Mouse (Mus musculus) hindbrain, postnatal 0 days (tissue): ENCODE results near the gene Abcc12. TPM values are rescaled to one million over a fixed set of nuclear protein-coding genes. Genes with fewer than 3 reads are reported as not detected.

Experiments
- ATAC-seq: fragments of 200-750 bp; cut with Nextera tagmentation; 2 replicates; pipeline ENCODE4 v1.8.0; 2017; ENCODE audit warnings: mild to moderate bottlenecking, moderate TSS enrichment, moderate library complexity
- DNase-seq: peaks from one replicate; pipeline ENCODE4 v3.0.0-alpha.2; 2015; ENCODE audit warnings: low spot score
- H3K27ac ChIP-seq: fragments of 300-500 bp; sonication (generic); 2 replicates; pipeline ENCODE4 v1.5.1; 2014; ENCODE audit warnings: mild to moderate bottlenecking
- H3K27me3 ChIP-seq: fragments of 300-500 bp; sonication (generic); 2 replicates; pipeline ENCODE4 v1.6.1; 2014; ENCODE audit warnings: low read length, mixed read lengths; ENCODE audit not compliant: insufficient read depth
- H3K36me3 ChIP-seq: fragments of 300-500 bp; sonication (generic); 2 replicates; pipeline ENCODE4 v1.6.1; 2014; ENCODE audit warnings: low read length, mixed read lengths; ENCODE audit not compliant: insufficient read depth
- H3K4me1 ChIP-seq: fragments of 300-500 bp; sonication (generic); 2 replicates; pipeline ENCODE4 v1.6.1; 2014; ENCODE audit warnings: antibody characterized with exemption, low read length, mixed read lengths; ENCODE audit not compliant: insufficient read depth
- H3K4me2 ChIP-seq: fragments of 300-500 bp; sonication (generic); 2 replicates; pipeline ENCODE4 v1.6.1; 2014; ENCODE audit warnings: low read depth, mild to moderate bottlenecking, low read length, moderate library complexity, mixed read lengths
- H3K4me3 ChIP-seq: fragments of 300-500 bp; sonication (generic); 2 replicates; pipeline ENCODE4 v1.5.1; 2014; ENCODE audit warnings: low read length
- H3K9ac ChIP-seq: fragments of 300-500 bp; sonication (generic); replicated peaks from 2 replicates; pipeline ENCODE4 v1.6.1; 2014; ENCODE audit warnings: mild to moderate bottlenecking, low read length, moderate library complexity, mixed read lengths
- H3K9me3 ChIP-seq: fragments of 300-500 bp; sonication (generic); 2 replicates; pipeline ENCODE4 v1.6.1; 2016; ENCODE audit warnings: low read length, mixed read lengths
- CTCF ChIP-seq: IDR thresholded peaks from 2 replicates; pipeline ENCODE4 v1.5.1; 2016; ENCODE audit warnings: antibody characterized with exemption, control low read depth, low read depth
- WGBS: fragments of 180-500 bp; shearing (Covaris S2); extraction: QIAGEN DNeasy Blood & Tissue Kit; methylation state at CpG from one replicate; pipeline ENCODE4 v1.1.7; 2014; 5-methylcytosine and 5-hydroxymethylcytosine counted together
- microRNA-seq, 2 experiments: library from miRNA; unstranded; fragments of <30 nt; microRNA quantifications; one replicate each; pipeline ENCODE4; 2016
- polyA plus RNA-seq: library from polyadenylated mRNA; unstranded; fragments of >200 nt; fragmentation: Nextera tagmentation; extraction: Ambion mirVana; gene quantifications from 2 replicates; pipeline ENCODE4 v1.2.1, GENCODE M21; 2015
- total RNA-seq: library from RNA; depleted of rRNA; stranded (reverse); fragments of >200 nt; gene quantifications from 2 replicates; pipeline ENCODE4 v1.2.3, GENCODE M21; 2014; rRNA removed

The Abcc12 gene
- total and polyA plus RNA-seq, 2 experiments from 2014 or later, result 0.19 to 0.26 TPM

GRCm38 (mm10) chr8:86443744-86444143, 136.7 kb downstream of the Abcc12 start:
- no peaks in the 10 kb centered on the region for H3K9me3 ChIP-seq
- DNase-seq (peak; percentile 28), ATAC-seq (no peak; the same call in 1 of the 2 replicates)
- no peak overlapping the region for H3K4me3 ChIP-seq
- no peak overlapping the region for H3K4me2 ChIP-seq
- no peaks in the 10 kb centered on the region for H3K27me3 ChIP-seq
- WGBS, result 59% methylated on average over 2 of the region's 2 CpGs
- TF ChIP-seq CTCF, result no peak
- peaks cover 9% of the 10 kb centered on the region for H3K4me1 ChIP-seq
- 0 out of 2 replicates have a peak overlapping the region, but pooled peaks have one; percentile 7 for H3K27ac ChIP-seq
- no peak overlapping the region for H3K9ac ChIP-seq
- H3K36me3 ChIP-seq, result no peaks in the 10 kb centered on the region

GRCm38 (mm10) chr8:86438983-86439299, 141.5 kb downstream of the Abcc12 start:
- H3K4me2 ChIP-seq, result 0 out of 2 replicates have a peak overlapping the region, but pooled peaks have one; percentile 2
- DNase-seq (no peak), ATAC-seq (no peak)
- peaks cover 26% of the 10 kb centered on the region for H3K4me1 ChIP-seq
- H3K36me3 ChIP-seq, result no peaks in the 10 kb centered on the region
- no peak overlapping the region for H3K9ac ChIP-seq
- no peaks in the 10 kb centered on the region for H3K27me3 ChIP-seq
- no peaks in the 10 kb centered on the region for H3K9me3 ChIP-seq
- WGBS, result 11% methylated on average over 3 of the region's 3 CpGs
- no peak overlapping the region for H3K4me3 ChIP-seq
- H3K27ac ChIP-seq, result peak overlapping the region; percentile 83
- no peak for TF ChIP-seq CTCF

- Histone ChIP-seq H3K36me3 (no peaks in the 10 kb centered on the region), H3K4me3 (no peak overlapping the region), H3K4me2 (no peak overlapping the region), H3K9me3 (no peaks in the 10 kb centered on the region), H3K4me1 (peaks cover 26% of the 10 kb centered on the region), H3K27ac (peak overlapping the region; percentile 83), H3K9ac (no peak overlapping the region), H3K27me3 (no peaks in the 10 kb centered on the region)
- peak; percentile 95 for DNase-seq
- 29% methylated on average over 5 of the region's 5 CpGs for WGBS
- peak; percentile 98 for ATAC-seq
- no peak for TF ChIP-seq CTCF
Observed at GRCm38 (mm10) chr8:86438133-86438982, 142.1 kb downstream of the Abcc12 start.

GRCm38 (mm10) chr8:86437418-86437817, 143.1 kb downstream of the Abcc12 start:
- peak; percentile 58 for ATAC-seq
- H3K9me3 ChIP-seq, result no peaks in the 10 kb centered on the region
- no peaks in the 10 kb centered on the region for H3K27me3 ChIP-seq
- no peak overlapping the region for H3K9ac ChIP-seq
- TF ChIP-seq CTCF, result no peak
- peak overlapping the region; percentile 83 for H3K27ac ChIP-seq
- no peaks in the 10 kb centered on the region for H3K36me3 ChIP-seq
- no peak overlapping the region for H3K4me2 ChIP-seq
- H3K4me1 ChIP-seq, result peaks cover 26% of the 10 kb centered on the region
- 37% methylated on average over 1 of the region's 1 CpGs for WGBS
- H3K4me3 ChIP-seq, result no peak overlapping the region
- DNase-seq, result peak; percentile 51

Small RNAs within 50 kb of the gene (microRNA-seq; reads per million reads assigned to microRNA genes)
- gene Gm44348, result 0 reads per million in 2 experiments

Other genes with a start within 250 kb of the Abcc12 start
- 55.4 and 58.8 TPM in 2 replicates for gene Lonp2, start 43.4 kb upstream of the Abcc12 start, total RNA-seq
- gene Lonp2, start 43.4 kb upstream of the Abcc12 start, polyA plus RNA-seq, result 65.2 and 68.3 TPM in 2 replicates
- not detected in 2 replicates for gene Gm10638, start 165.0 kb upstream of the Abcc12 start, total RNA-seq
- 6.7 TPM in 2 replicates for gene Gm10638, start 165.0 kb upstream of the Abcc12 start, polyA plus RNA-seq
- gene Siah1a, start 165.2 kb upstream of the Abcc12 start, total RNA-seq, result 69.7 and 70.9 TPM in 2 replicates
- gene Siah1a, start 165.2 kb upstream of the Abcc12 start, polyA plus RNA-seq, result 64.0 and 66.1 TPM in 2 replicates